Mouse (Mus musculus) regulatory T cell (primary cell): Measurements from ENCODE around the gene Eif4a1.
"Not testable (repeated sequence)": the region's sequence is repeated elsewhere in the genome, so short reads cannot be mapped to it uniquely, and the experiment has no call there.

Source experiments
- in situ Hi-C: fragments of 300-600 bp; cut with MboI, MseI; formaldehyde crosslinking; loops from one replicate; pipeline ENCODE4 v1.15.1; 2025; ENCODE audit warnings: high pct_unique_total_duplicates

Gene Eif4a1

DNA sequence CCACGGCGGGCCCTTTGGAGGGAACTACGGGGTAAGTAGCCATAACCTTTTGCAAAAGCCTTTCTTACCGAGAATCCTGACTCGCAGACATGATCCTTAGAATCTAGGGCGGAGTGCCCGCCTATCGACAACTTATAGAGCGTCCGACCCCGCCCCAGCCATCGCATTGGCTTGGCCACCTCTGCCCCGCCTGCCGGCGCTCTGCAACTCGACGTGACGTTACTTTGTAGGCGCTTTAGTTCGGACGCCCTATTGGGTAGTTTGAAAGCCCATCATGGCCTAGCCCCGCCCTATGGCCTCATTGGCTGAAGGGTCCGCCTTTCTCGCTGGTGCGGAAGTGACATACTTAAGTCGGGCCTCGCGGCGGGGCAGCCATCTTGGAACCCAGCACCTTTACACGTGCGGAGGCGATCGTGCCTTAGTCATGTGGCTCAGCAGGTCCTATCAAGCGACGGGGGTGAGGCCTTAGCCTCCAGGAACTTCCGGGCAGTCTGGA lies at the start of gene Eif4a1:
Gene Eif4a1, minus strand, starts transcription at position 213 of the 496 bp plus-strand sequence.
- in situ Hi-C loops = no loop called here

DNA sequence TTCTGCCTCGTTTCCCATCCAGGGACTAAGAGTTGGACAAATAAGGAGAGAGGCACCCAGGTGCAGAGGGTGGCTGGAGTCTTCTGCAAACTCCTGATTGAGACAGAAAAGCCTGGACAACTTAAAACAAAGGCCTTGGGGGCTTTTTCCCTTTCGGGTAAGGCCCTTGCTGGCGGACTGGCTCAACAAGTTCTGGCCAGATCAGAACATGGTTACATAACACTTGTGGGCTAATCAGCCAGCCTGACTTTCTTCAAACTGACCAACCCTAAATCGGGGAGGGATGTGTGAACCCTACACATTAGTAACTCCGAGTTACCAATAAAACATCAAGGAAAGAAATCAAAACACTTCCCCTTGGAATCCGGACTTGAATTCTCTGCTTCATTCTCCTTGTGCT lies 48.6 kb upstream of the Eif4a1 start:
- in situ Hi-C loops = loop anchor here (5.0 kb wide), 1 partner anchor 34 kb away; the partner anchor contains the start of gene Tnfsf13

DNA sequence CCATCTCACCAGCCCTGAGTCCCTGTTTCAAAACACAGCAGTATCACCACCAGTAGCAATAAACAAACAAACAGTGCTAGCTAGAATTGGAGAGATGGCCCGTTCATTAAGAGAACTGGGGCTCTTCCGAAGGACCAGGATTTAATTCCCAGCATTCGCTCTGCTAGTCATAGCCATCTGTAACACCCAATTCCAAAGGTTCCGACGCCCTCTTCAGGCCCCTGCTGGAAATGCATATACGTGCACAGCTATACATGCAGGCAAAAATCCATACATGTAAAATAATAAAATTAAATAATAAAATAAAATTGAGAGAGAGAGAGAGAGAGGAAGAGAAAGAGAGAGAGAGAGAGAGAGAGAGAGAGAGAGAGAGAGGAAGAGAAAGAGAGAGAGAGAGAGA lies 47.2 kb upstream of the Eif4a1 start:
- in situ Hi-C loops = no loop called here

DNA sequence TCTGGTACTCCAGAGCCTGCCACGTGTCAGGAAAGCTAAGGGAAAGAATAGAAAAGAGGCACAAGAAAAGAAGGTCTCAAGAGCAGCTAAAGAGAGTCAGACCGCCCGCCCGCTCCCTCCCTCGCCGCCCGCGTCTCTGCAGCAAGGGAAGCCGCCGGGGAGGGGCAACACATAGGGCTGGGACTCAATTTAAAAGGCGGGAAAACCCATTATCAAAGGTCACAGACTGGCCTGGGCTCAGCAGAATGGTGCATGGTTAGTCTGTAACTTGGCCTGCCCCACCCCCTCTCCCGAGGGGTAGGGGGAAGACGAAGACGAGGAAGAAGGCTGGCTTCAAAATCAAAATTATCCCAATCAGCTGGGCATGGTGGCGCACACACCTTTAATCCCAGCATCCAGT lies 46.4 kb upstream of the Eif4a1 start:
- in situ Hi-C loops = no loop called here

DNA sequence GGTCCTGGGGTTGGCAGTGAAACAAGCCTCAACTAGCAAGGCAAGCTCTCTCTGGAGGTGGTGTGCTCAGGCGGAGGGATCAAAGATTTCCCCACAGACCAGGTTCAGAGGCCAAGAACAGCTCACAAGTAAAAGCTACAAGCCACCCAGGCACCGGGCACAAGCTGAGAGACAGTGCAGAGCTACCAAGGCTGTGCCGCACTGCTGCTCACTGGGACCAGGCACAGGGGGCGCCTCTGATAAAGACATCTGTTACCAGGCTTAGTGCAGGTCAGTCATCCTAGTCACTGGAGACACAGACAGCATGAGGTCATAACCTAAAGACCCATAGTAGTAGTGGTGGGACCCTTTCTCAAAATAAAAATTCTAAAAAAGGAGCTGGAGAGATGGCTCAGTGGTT lies 44.7 kb upstream of the Eif4a1 start:
- in situ Hi-C loops = no loop called here

DNA sequence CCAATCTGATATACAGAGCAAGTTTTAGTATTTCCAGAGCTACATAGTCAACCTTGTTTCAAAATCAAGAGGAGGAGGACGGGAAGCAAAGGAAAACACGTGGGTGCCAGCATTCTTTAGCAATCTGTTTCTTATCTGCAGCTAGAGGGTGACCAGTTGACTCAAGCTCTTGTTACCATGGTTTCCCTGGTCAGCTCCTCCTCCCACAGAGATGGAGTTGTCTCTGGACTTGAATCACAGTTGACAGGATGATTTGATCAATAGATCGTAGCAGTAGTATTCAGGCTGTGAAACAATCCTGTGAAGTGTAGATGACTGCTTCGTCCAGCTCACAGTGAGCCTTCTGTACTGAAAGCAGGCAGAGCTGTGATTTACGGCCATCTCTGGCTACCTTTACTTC lies 43.7 kb upstream of the Eif4a1 start:
- in situ Hi-C loops = no loop called here

DNA sequence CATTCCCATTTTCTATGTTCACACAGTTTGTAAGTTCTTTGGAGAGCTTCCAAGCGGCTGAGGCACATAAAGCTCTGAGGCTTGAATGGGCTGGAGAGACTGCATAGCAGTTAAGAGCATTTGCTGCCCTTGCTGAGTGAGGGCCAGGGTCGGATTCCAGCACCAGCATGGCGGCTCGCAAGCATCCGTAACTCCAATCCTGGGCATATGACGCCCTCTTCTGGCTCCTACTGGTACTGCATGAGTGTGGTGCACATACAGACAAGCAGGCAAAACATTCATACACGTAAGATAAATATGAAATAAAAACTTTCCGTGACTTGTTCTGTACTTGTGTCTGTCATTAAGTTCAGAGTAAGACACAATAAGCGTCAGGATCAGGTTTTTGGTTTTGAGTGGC lies 43.3 kb upstream of the Eif4a1 start:
- in situ Hi-C loops = no loop called here

DNA sequence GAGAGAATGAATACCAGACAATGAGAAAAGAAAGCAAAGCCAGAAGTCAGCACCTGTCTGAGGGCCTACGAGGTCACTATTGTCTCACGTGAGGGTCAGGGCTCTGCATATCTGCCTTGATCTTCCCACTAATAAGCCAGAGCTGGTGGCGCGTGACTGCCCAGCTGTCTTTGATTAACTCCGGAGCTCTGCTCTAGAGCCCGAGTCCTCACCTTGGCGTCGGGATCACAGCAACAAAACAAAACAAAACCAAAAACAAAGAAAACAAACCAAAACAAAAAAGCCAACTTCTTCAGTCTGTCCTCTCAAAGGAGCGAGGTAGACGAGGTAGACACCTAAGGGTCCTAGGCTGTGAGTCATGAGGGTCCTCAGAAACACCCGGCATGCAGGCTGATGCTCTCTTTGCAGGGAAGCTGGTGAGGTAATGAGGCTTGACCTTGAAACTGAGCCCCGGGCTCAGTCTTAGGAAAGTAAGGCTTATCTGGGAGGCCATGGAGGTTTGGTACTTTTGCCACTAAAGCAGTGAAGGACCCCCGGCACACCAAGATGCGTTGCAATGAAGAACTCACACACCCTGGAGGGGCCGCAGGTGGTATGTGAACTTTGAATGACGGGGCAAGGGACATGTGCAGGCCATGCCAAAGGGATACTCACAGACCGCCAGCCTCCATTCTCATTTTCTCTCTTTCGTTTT lies 42.6 kb upstream of the Eif4a1 start:
- in situ Hi-C loops = no loop called here

DNA sequence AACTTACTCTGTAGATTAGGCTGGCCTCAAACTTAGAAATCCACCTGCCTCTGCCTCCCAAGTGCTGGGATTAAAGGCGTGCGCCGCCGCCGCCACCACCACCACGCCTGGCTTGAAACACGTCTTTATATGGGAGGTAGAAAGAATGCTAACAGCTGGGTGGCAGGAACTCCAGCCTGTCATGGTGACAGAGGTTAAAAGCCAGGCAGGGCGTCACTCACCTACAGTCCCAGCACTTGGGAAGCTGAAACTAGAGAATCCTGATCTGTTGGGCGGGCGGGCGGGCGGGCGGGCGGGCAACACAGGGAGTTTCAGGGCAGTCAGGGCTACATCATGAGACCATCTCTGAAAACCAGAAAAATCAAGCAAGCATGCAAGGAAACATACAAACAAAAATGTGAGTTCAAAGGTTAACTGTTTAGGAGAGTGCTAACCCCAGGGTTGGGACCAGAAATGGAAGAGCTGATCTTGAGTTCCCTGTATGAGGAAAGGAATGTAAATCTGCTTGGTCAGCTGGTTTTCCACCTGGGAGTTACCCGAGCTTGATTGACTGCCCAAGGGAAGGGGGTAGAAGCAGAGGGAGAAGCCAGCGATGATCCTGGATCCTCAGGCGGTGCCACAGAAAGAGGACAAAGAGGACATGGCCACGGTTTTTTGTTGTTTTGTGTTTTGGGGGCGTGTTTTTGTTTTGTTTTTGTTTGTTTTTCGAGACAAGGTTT lies 40.9 kb upstream of the Eif4a1 start:
- in situ Hi-C loops = no loop called here

DNA sequence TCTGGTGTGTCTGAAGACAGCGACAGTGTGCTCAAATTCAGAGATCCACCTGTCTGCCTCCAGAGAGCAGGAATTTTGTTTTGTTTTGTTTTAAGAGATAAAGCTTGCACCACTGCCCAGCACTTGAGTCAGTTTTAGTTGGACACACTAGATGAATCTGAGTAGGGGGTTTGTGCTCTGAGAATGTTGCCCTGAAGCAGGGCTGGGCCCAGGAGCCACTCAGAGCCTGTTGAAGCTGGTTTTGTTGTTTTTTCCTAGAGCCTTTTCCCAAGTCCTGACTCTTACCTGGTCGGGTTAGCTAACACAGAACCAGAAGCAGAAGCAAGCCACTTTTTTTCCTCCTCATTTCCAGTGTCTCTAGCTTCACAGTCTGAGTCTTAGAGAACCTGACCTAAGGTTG lies 38.9 kb upstream of the Eif4a1 start:
- in situ Hi-C loops = no loop called here

DNA sequence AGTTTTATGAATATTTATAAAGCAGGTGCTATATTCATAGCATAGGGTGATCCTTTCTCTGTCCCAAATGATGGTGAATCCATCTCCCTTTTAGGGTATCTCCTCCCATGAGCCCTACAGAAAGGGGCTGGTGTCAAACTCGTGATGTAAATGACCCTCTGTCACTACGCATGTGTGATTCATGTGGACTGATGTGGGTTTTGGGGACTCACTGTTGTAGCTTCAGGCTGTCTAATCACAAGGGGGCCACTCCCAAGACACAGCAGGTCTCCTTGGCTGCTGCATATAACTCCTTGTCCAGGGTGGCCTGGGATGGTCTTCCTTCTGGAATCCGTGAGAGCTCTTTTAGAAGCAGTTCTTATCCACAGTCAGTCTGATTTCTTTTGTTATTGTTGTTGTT lies 38.2 kb upstream of the Eif4a1 start:
- in situ Hi-C loops = no loop called here

DNA sequence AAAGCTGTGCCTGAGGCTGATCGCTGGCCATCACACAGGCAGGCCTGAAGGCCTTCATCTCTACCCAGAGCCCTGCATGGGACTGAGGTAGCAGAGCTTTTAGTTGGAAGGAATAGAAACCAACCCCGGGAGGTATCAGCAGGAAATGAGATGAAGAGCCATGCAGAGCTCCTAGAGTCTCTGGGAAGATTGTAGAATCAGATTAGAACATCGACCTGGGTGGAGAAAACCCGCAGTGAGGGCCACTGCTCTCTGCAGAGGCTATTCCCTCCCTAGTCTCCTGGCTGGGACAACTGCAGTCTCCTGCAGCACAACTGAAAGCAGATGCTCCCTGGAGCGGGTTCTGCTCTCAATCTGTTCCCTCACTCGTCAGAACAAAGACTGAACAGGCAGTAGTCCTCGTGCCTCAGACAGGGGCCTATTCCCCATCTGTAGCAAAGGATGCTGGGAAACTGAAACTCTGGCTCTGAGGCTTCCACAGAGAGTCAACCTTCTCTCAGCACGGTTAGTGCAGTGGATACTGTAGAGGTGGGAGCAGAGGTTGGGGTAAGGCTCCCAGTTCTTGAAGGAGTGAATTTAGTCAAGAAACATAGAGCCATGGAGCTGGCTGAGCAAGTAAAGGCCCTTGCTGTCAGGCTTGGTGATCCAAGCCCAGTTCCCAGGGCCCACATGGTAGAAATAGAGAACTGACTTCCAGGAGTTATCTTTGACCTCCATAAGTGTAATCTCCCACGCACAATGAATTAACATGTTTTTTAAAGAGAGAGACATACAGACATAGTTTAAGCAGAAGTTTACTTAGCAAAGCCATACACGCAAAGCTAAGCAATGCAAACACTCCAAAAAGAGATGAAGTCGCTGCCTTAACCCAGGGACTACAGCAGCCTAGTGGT lies 37.6 kb upstream of the Eif4a1 start:
- in situ Hi-C loops = no loop called here

DNA sequence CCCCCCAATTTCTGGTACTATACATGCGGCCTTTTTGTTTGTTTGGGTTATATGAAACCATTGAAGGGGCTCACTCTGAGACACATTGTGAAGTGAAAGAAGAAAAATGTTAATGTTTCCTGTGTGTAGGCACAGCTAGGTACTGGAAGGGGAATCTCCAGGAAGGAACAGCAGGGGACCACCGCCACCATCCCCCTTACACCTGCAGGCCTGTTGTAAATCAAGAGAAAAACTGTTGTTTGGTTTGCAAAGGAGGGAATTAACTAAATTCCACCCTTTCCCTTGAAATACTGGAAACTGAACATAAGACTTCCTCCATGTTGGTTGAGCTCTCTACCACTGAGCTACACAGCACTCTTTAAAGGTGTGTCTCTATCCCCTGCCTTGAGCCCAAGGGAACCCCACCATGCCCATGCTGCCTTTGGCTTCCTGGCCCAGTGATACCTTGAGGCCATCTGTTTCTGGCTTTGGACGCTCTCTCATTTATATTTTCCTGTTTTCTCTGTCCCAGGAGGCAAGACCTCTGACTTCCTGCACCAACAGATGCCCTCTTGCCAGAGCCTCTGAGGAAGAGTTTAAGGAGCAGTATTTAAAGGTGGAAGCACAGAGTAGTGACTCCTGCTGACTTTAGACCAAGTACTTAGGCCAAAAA lies 36.5 kb upstream of the Eif4a1 start:
- in situ Hi-C loops = no loop called here

DNA sequence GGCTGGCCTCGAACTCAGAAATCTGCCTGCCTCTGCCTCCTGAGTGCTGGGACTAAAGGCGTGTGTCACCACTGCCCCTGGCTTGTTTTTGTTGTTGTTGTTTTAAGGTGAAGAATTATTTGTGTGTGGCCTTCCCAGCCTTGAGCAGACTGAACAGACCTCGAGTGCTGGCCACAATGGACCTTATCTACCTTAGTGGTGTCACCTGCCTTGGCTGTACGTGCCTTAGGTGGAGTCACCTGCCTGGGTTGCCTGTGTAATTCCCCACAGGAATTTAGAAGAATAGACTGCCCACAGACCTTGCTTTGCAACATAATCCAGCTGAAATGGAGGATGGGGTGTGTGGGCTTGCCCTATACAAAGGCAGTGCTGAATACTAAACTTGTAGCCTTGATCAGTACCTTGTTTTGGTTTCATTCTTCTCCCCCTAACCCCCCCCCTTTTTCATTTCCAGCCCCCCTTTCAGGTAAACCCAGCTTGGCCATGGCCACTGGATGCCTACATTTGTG lies 35.7 kb upstream of the Eif4a1 start:
- in situ Hi-C loops = no loop called here

DNA sequence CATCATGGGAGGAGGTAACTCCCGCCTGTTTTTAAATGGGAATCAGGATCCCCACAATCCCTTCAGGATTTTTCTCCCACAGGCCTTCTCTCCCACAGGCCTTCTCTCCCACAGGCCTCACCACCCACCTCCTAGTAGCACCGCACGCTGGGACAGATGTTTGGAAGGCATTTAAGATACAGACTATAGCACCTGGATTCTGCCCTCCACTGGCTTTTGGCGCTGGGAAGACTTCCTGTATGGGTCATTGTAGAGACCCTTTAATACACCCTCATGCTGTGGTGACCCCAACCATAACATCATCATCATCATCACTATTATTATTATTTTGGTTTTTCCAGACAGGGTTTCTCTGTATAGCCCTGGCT lies 35.2 kb upstream of the Eif4a1 start:
- in situ Hi-C loops = no loop called here

DNA sequence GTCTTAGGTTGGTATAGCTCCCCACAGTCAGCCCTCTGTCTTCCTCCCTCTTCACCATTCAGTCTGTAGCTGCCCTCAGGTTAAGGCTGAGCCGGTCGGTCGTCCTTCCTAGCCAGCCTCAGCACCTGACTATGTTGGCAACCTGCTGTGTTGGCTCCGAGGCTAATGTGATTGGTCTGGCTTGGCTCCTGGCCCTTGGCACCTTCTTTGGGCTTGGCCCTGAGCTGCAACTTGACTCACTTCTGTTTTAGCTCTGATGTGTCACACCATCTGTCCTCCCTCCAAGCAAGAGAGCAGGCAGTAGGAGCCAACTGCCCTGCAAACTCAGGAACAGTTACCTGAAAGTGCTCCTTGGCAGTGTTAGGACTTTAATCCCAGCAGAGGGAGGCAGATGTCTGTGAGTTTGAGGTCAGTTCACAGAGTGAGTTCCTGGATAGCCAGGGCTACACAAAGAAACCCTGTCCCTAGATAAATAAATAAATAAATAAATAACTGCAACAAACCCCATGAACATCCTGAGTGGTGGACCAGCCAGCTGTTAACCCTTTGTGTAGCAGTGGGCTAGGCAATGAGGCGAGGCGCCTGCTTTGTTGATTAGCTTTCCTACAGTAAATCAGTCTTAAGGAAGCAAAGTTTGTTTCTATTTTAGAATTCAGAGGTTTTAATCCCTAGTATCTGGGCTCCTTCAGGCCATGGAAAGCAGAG lies 34.7 kb upstream of the Eif4a1 start:
- in situ Hi-C loops = no loop called here

DNA sequence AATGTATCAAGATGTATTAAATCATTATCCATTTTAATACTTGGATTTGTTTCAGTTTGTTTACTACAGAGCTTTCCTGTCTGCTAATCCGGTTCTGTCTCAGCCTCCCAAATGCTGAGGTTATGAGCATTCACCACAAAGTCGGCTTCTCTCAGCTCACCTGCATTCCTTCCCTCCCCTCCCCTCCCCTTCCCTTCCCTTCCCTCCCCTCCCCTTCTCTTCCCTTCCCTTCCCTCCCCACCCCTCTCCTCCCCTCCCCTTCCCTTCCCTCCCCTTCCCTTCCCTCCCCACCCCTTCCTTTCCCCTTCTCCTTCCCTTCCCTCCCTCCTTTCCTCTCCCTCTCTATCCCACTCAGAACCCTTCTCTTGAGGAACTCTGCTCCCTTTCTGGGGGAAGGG lies 32.4 kb upstream of the Eif4a1 start:
- in situ Hi-C loops = no loop called here

DNA sequence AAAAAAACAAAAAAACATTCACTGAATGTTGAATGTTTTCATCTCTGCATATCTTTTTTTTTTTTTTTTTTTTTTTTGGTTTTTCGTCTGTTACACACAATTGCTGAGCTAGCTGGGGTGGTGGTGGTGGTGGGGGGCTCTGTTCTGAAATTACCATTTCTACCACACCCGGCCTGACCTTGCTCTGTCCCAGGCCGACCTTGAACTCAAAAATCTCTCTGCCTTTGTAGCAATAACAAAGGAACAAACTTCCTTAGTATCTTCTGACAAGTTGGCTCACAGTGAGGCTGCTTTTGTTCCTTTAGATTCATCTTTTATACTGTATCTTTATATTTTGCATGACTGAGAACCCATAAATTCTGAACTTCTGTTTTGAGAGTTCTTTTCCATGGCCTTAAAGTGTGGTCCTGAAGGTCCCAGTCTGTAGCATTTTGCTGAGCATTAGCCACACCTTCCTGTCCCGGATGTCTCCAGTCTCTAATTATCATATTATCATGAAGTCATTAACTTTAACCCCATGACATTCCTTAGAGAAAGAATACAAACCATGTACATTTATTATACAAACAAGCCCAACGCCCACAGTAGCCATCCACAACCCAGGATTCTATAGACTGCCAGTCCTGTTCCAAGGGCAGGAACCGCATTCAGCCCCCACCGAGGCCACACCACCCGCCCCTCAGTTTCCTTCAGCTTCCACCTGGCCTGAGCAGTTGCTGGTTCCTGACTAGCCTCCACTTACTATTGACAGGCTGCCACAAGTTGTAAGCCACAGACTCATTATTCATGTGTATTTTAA lies 31.8 kb upstream of the Eif4a1 start:
- in situ Hi-C loops = no loop called here

DNA sequence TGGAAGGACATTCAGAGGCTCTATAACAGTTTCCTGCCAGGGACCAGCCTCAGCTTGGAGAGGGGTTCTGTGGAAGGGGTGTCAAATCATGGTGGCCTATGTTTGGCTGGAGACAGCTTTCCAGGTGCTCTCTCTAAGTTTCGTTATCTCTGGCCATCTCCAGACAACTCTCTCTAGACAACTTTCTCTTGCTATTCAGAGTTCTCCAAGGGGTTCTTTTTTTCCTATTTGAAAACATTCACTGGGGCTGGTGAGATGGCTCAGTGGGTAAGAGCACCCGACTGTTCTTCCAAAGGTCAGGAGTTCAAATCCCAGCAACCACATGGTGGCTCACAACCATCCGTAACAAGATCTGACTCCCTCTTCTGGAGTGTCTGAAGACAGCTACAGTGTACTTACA lies 31.2 kb upstream of the Eif4a1 start:
- in situ Hi-C loops = not testable (repeated sequence)

DNA sequence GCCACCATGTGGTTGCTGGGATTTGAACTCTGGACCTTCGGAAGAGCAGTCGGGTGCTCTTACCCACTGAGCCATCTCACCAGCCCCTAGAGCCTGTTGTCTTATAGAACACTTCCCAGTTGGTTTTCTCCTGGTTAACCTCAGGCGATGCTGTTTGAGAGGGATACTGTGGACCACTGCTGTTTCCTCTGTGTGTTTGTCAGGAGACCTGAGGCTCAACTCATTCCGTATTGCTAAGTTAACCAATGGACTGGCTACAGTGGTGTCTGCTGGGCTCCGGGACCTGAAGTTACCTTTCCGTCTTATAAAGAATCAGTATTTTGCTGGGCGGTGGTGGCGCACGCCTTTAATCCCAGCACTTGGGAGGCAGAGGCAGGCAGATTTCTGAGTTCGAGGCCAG lies 30.7 kb upstream of the Eif4a1 start:
- in situ Hi-C loops = not testable (repeated sequence)
